Mouse (Mus musculus): ENCODE measurements around the gene Olfr1496.

DNA sequence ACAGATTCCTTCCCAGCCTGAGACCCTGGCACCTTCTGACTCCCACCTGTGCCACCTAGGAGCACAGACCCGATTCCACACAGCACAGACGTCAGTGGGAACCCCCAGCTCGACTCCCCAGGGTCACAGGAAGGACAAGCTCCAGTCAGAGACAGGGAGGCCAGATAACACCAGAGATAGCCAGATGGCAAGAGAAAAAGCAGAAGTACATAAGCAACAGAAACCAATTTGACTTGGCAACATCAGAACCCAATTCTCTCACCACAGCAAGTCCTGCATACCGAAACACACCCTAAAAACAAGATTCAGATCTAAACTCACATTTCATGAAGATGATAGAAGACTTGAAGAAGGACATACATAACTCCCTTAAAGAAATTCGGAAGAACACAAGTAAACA, 43.2 kb downstream of the Olfr1496 start:
- no peak for TF ChIP-seq POLR2AphosphoS5 (IDR thresholded peaks at IDR 0.05; ENCODE audit: insufficient replicate concordance, low read depth, low read length)
- TF ChIP-seq CTCF (IDR thresholded peaks at IDR 0.05; ENCODE audit: low read depth, low read length): no peak
- no peak for TF ChIP-seq TAL1 (conservative IDR thresholded peaks at IDR 0.05; ENCODE audit: low read depth, low read length)
- no peak for TF ChIP-seq GATA2 (IDR thresholded peaks at IDR 0.05; ENCODE audit: borderline replicate concordance, low read depth, low read length)
